Mouse (Mus musculus): ENCODE data around the gene Carmil1. TPM values are rescaled to one million over a fixed set of nuclear protein-coding genes. Genes with fewer than 3 reads are reported as not detected.

Carmil1 gene
- polyA plus RNA-seq, 1 experiment: 4.4 TPM

DNA sequence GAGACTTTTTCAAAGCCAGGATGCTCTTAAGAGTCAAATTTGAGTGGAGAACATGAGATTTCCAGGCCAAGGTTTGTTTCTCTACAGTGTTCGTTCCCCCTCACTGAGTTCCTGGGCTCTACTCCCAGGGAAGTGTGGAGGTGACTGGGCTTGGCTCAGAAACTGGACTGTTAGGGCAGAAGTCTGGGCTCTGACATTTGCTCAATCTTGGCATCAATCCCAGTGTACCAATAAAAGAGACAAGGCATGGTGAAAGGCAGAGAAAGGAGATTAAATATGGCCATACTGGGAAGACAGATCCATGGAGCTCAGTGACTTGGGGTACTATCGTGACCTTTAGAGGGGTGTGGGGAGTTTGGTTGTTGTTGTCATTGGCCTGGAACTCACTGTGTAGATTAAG, 6.8 kb upstream of the Carmil1 start:
- TF ChIP-seq MYOD1 (IDR thresholded peaks at IDR 0.05; ENCODE audit: control insufficient read depth, insufficient read length, low read depth): no peak
- no peak overlapping the region for H3K4me3 ChIP-seq (ENCODE audit: insufficient read depth, poor library complexity, severe bottlenecking)
- H3K79me3 ChIP-seq (ENCODE audit: low read depth): no peaks in the 10 kb centered on the region
- H3ac ChIP-seq (ENCODE audit: control insufficient read depth, insufficient read length, low read depth): no peak overlapping the region
- H3K36me3 ChIP-seq (ENCODE audit: control insufficient read depth, insufficient read depth): no peaks in the 10 kb centered on the region
- H3K27me3 ChIP-seq (ENCODE audit: control insufficient read depth, insufficient read depth, insufficient read length): no peaks in the 10 kb centered on the region
- H3K79me2 ChIP-seq (ENCODE audit: control insufficient read depth, insufficient read depth): no peaks in the 10 kb centered on the region

DNA sequence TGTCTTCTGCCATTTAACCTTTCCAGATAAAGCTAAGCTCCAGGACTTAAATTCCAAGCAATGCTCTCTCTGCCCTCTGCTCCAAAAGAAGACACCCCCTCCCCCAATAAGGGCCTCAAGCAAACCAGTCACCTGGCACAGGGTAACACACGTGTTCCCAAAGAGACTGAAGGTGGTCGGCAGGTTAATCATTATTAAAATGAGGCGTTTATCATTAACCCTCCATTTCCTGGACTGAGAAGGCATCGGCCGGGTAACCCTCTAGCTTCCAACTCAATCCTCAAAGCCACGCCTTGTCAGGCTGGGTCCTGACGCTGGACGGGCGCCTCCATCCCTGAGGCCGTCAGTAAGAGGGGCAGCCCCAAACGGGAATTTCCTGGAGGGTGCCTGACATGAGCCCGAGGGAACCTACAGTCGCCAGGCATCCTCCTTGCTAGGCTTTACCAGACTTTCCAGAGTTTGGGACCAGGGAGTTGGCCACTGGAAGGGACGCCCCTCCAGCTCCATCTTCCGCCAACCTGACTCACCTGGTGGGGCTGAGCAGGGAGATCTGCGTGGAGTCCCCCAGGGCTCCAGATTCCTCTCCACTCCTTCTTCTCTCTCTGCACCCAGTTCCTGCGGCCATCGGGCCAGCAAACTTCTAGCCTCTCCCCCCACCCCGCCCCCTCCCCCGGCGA, 695 bp downstream of the Carmil1 start:
- H3K36me3 ChIP-seq (ENCODE audit: control insufficient read depth, insufficient read depth): no peaks in the 10 kb centered on the region
- TF ChIP-seq CTCF (IDR thresholded peaks at IDR 0.05; ENCODE audit: control insufficient read depth, insufficient read depth, insufficient read length) (no peak), MYOD1 (IDR thresholded peaks at IDR 0.05; ENCODE audit: control insufficient read depth, insufficient read length, low read depth) (no peak), FOSL1 (IDR thresholded peaks at IDR 0.05; ENCODE audit: insufficient read depth, low read length, poor library complexity, severe bottlenecking) (no peak), USF1 (IDR thresholded peaks at IDR 0.05; ENCODE audit: low read depth) (no peak), MAX (IDR thresholded peaks at IDR 0.05) (no peak), MYOG (IDR thresholded peaks at IDR 0.05; ENCODE audit: control insufficient read depth, extremely low read depth, insufficient read length) (no peak), CEBPB (IDR thresholded peaks at IDR 0.05; ENCODE audit: low read depth) (no peak)
- H3K79me2 ChIP-seq (ENCODE audit: control insufficient read depth, insufficient read depth): peaks cover 11% of the 10 kb centered on the region

DNA sequence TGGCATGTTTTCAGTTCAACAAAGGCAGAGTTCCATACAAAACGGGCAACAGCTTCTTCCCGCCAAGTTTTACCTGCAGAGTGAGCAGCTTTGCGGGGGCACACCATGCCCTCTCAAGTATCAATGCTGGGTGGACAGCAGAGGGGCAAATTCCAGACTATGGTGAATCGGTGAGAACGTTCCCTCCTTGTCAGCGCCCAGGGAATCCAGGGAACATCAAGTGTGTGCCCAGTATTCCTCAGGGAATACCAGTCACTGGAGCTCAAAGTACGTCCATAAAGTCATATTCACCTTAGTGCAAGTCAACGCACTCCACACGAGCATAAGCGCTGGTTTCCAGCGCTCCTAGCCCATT, 1.2 kb downstream of the Carmil1 start:
- Histone ChIP-seq H3K4me3 (ENCODE audit: insufficient read depth, poor library complexity, severe bottlenecking) (no peak overlapping the region), H3ac (ENCODE audit: control insufficient read depth, insufficient read length, low read depth) (no peak overlapping the region), H3K27me3 (ENCODE audit: control insufficient read depth, insufficient read depth, insufficient read length) (no peaks in the 10 kb centered on the region), H3K79me3 (ENCODE audit: low read depth) (no peaks in the 10 kb centered on the region), H3K36me3 (ENCODE audit: control insufficient read depth, insufficient read depth) (no peaks in the 10 kb centered on the region), H3K79me2 (ENCODE audit: control insufficient read depth, insufficient read depth) (peaks cover 11% of the 10 kb centered on the region)
- TF ChIP-seq USF1 (IDR thresholded peaks at IDR 0.05; ENCODE audit: low read depth): no peak
- TF ChIP-seq MAX (IDR thresholded peaks at IDR 0.05): no peak
- no peak for TF ChIP-seq MYOD1 (IDR thresholded peaks at IDR 0.05; ENCODE audit: control insufficient read depth, insufficient read length, low read depth)
- TF ChIP-seq MYOG (IDR thresholded peaks at IDR 0.05; ENCODE audit: control insufficient read depth, extremely low read depth, insufficient read length): no peak
- TF ChIP-seq CTCF (IDR thresholded peaks at IDR 0.05; ENCODE audit: control insufficient read depth, insufficient read depth, insufficient read length): no peak
- no peak for TF ChIP-seq CEBPB (IDR thresholded peaks at IDR 0.05; ENCODE audit: low read depth)
- no peak for TF ChIP-seq FOSL1 (IDR thresholded peaks at IDR 0.05; ENCODE audit: insufficient read depth, low read length, poor library complexity, severe bottlenecking)

More for the DNA sequence above, 695 bp downstream of the Carmil1 start:
- H3K4me3 ChIP-seq (ENCODE audit: insufficient read depth, poor library complexity, severe bottlenecking): peak overlapping the region; percentile 52
- H3K79me3 ChIP-seq (ENCODE audit: low read depth): no peaks in the 10 kb centered on the region
- H3K27me3 ChIP-seq (ENCODE audit: control insufficient read depth, insufficient read depth, insufficient read length): no peaks in the 10 kb centered on the region
- peak overlapping the region; percentile 72 for H3ac ChIP-seq (ENCODE audit: control insufficient read depth, insufficient read length, low read depth)

DNA sequence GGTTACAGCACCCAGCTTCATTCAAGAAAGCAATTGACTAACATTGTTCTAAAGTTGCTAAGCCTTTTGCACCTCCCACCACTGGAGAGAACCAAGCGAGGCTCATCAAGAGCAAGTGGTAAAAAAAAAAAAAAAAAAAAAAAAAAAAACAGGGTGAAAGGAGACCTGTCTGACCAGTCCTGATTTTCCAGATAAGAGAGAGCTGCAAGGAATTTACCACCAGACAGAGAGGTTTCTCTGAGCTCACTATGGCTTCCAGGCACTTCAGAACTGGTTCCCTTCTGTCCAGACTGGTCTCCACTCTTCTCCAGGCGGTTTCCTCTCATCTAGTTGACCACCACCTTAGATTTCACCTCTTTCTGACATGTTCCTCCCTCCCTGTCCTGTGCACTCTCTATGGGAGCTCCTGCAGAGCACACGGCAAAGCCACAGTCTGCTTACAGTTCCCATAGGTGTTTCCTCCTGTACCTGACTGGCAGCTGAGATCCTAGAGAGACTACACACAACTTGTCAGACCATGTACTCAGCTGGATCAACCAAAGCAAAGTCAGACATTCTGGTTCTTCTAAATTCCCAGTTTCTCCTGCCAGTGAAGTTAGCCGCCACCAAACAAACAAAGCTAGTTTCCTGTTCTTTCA, 7.7 kb downstream of the Carmil1 start:
- no peak overlapping the region for H3K4me3 ChIP-seq (ENCODE audit: insufficient read depth, poor library complexity, severe bottlenecking)
- H3K79me2 ChIP-seq (ENCODE audit: control insufficient read depth, insufficient read depth): no peaks in the 10 kb centered on the region
- no peaks in the 10 kb centered on the region for H3K27me3 ChIP-seq (ENCODE audit: control insufficient read depth, insufficient read depth, insufficient read length)
- TF ChIP-seq MYOG (IDR thresholded peaks at IDR 0.05; ENCODE audit: control insufficient read depth, extremely low read depth, insufficient read length): no peak
- no peak for TF ChIP-seq CTCF (IDR thresholded peaks at IDR 0.05; ENCODE audit: control insufficient read depth, insufficient read depth, insufficient read length)
- no peak for TF ChIP-seq USF1 (IDR thresholded peaks at IDR 0.05; ENCODE audit: low read depth)
- no peak for TF ChIP-seq MAX (IDR thresholded peaks at IDR 0.05)
- TF ChIP-seq CEBPB (IDR thresholded peaks at IDR 0.05; ENCODE audit: low read depth): no peak
- TF ChIP-seq MYOD1 (IDR thresholded peaks at IDR 0.05; ENCODE audit: control insufficient read depth, insufficient read length, low read depth): no peak
- no peak for TF ChIP-seq FOSL1 (IDR thresholded peaks at IDR 0.05; ENCODE audit: insufficient read depth, low read length, poor library complexity, severe bottlenecking)
- H3K79me3 ChIP-seq (ENCODE audit: low read depth): peaks cover 4% of the 10 kb centered on the region
- H3K36me3 ChIP-seq (ENCODE audit: control insufficient read depth, insufficient read depth): no peaks in the 10 kb centered on the region
- H3ac ChIP-seq (ENCODE audit: control insufficient read depth, insufficient read length, low read depth): no peak overlapping the region

DNA sequence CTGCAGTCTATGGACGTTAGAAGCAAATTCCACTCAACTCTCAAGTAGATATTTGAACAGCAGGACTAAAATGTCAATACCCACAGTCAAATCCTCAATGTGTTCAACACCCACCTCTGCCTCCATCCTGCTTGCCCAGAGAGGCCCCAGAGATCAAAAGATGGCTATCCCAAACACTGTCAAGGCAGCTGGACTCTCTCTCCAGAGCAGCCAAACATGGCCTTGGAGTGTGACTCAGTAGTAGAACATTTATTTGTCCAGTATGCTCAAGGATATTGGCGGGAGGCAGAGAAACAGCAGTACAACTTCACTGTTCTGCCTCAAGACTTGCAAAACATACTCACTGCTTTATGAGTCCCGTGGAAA, 11.5 kb downstream of the Carmil1 start:
- Histone ChIP-seq H3K36me3 (ENCODE audit: control insufficient read depth, insufficient read depth) (no peaks in the 10 kb centered on the region), H3K27me3 (ENCODE audit: control insufficient read depth, insufficient read depth, insufficient read length) (no peaks in the 10 kb centered on the region), H3K4me3 (ENCODE audit: insufficient read depth, poor library complexity, severe bottlenecking) (no peak overlapping the region), H3K79me2 (ENCODE audit: control insufficient read depth, insufficient read depth) (no peaks in the 10 kb centered on the region), H3K79me3 (ENCODE audit: low read depth) (peaks cover 4% of the 10 kb centered on the region), H3ac (ENCODE audit: control insufficient read depth, insufficient read length, low read depth) (no peak overlapping the region)
- TF ChIP-seq CEBPB (IDR thresholded peaks at IDR 0.05; ENCODE audit: low read depth): no peak
- TF ChIP-seq FOSL1 (IDR thresholded peaks at IDR 0.05; ENCODE audit: insufficient read depth, low read length, poor library complexity, severe bottlenecking): no peak
- no peak for TF ChIP-seq MAX (IDR thresholded peaks at IDR 0.05)
- no peak for TF ChIP-seq MYOD1 (IDR thresholded peaks at IDR 0.05; ENCODE audit: control insufficient read depth, insufficient read length, low read depth)
